11 mouse cellular contexts compared by ENCODE assay signal in genomic region chr11:99044306-99044705, GRCm38 (mm10). TPM values are rescaled to one million over a fixed set of nuclear protein-coding genes. Genes with fewer than 3 reads are reported as not detected.
DNase-seq lines count a peak whose midpoint lies in the region; ATAC-seq and TF ChIP-seq lines count a peak whose summit lies in the region.
"Had no signal": no experiment of that assay in that cellular context is flagged by ENCODE, and none has a peak within 500 bp of the region (broad histone marks: within the 10 kb centered on the region; RNA-seq: fewer than 3 reads in every experiment).

No protein-coding gene starts in this region.

- H3K4me3 ChIP-seq in hindbrain, embryonic 10.5 days, result 0 out of 2 replicates have a peak overlapping the region, but pooled peaks have one; percentile 80
- no peak overlapping the region for H3K4me3 ChIP-seq in hindbrain, postnatal 0 days (ENCODE audit: low read length)
- peak overlapping the region; percentile 31 for H3K4me3 ChIP-seq in embryonic facial prominence, embryonic 14.5 days (ENCODE audit: low read depth, low read length)
- H3K4me3 ChIP-seq in liver, embryonic 12.5 days, result no peak overlapping the region
- no peak overlapping the region for H3K4me3 ChIP-seq in midbrain, postnatal 0 days (ENCODE audit: low read depth, low read length)
- H3K4me3 ChIP-seq in midbrain, embryonic 16.5 days (ENCODE audit: low read depth, low read length), result no peak overlapping the region

- no peak for TF ChIP-seq CTCF in hindbrain, postnatal 0 days (IDR thresholded peaks at IDR 0.05; ENCODE audit: low read depth)
- TF ChIP-seq CTCF in midbrain, postnatal 0 days (IDR thresholded peaks at IDR 0.05), result no peak

- H3K36me3 ChIP-seq in hindbrain, embryonic 10.5 days, result peaks cover 45% of the 10 kb centered on the region
- H3K36me3 ChIP-seq in hindbrain, postnatal 0 days (ENCODE audit: insufficient read depth, low read length), result no peaks in the 10 kb centered on the region
- H3K36me3 ChIP-seq in embryonic facial prominence, embryonic 14.5 days (ENCODE audit: control insufficient read depth, insufficient read depth, low read length), result peaks cover 26% of the 10 kb centered on the region
- peaks cover 25% of the 10 kb centered on the region for H3K36me3 ChIP-seq in liver, embryonic 12.5 days
- H3K36me3 ChIP-seq in midbrain, postnatal 0 days (ENCODE audit: insufficient read depth, low read length), result no peaks in the 10 kb centered on the region; the same call in 1 of the 2 replicates
- H3K36me3 ChIP-seq in midbrain, embryonic 16.5 days (ENCODE audit: control insufficient read depth, insufficient read depth, low read length), result no peaks in the 10 kb centered on the region

- H3K9ac ChIP-seq in hindbrain, postnatal 0 days (replicated peaks; ENCODE audit: low read length), result no peak overlapping the region
- H3K9ac ChIP-seq in embryonic facial prominence, embryonic 14.5 days (ENCODE audit: low read depth, low read length), result 0 out of 2 replicates have a peak overlapping the region, but pooled peaks have one; percentile 10
- no peak overlapping the region for H3K9ac ChIP-seq in liver, embryonic 12.5 days
- no peak overlapping the region for H3K9ac ChIP-seq in midbrain, postnatal 0 days (replicated peaks; ENCODE audit: low read length, poor library complexity, severe bottlenecking)
- H3K9ac ChIP-seq in midbrain, embryonic 16.5 days (ENCODE audit: low read depth, low read length), result no peak overlapping the region

- H3K9me3 ChIP-seq in hindbrain, embryonic 10.5 days, result no peaks in the 10 kb centered on the region
- no peaks in the 10 kb centered on the region for H3K9me3 ChIP-seq in hindbrain, postnatal 0 days (ENCODE audit: low read length)
- no peaks in the 10 kb centered on the region for H3K9me3 ChIP-seq in embryonic facial prominence, embryonic 14.5 days (ENCODE audit: control insufficient read depth, low read length)
- H3K9me3 ChIP-seq in liver, embryonic 12.5 days (replicated peaks), result no peaks in the 10 kb centered on the region
- no peaks in the 10 kb centered on the region for H3K9me3 ChIP-seq in midbrain, postnatal 0 days (ENCODE audit: low read length)
- H3K9me3 ChIP-seq in midbrain, embryonic 16.5 days (replicated peaks; ENCODE audit: control insufficient read depth, low read length, poor library complexity, severe bottlenecking), result no peaks in the 10 kb centered on the region

- WGBS in hindbrain, embryonic 10.5 days, result 80% methylated on average over 5 of the region's 5 CpGs
- WGBS in hindbrain, postnatal 0 days, result 96% methylated on average over 5 of the region's 5 CpGs
- WGBS in embryonic facial prominence, embryonic 14.5 days, result 48% methylated on average over 5 of the region's 5 CpGs
- 64% methylated on average over 5 of the region's 5 CpGs for WGBS in liver, embryonic 12.5 days (ENCODE audit: insufficient replicate concordance)
- 87% methylated on average over 5 of the region's 5 CpGs for WGBS in midbrain, postnatal 0 days
- 91% methylated on average over 5 of the region's 5 CpGs for WGBS in midbrain, embryonic 16.5 days

- ATAC-seq in hindbrain, postnatal 0 days, result no peak
- no peak for ATAC-seq in embryonic facial prominence, embryonic 14.5 days (ENCODE audit: low read depth)
- no peak for ATAC-seq in liver, embryonic 12.5 days
- ATAC-seq in midbrain, postnatal 0 days (ENCODE audit: low FRiP score), result no peak
- no peak for ATAC-seq in midbrain, embryonic 16.5 days

- H3K4me2 ChIP-seq in hindbrain, postnatal 0 days (ENCODE audit: low read depth, low read length), result no peak overlapping the region
- peak overlapping the region; percentile 74 for H3K4me2 ChIP-seq in embryonic facial prominence, embryonic 14.5 days (ENCODE audit: low read depth, low read length)
- peak overlapping the region; percentile 21 for H3K4me2 ChIP-seq in liver, embryonic 12.5 days
- no peak overlapping the region for H3K4me2 ChIP-seq in midbrain, postnatal 0 days (ENCODE audit: low read depth, low read length, poor library complexity, severe bottlenecking)
- H3K4me2 ChIP-seq in midbrain, embryonic 16.5 days (ENCODE audit: low read length), result no peak overlapping the region

- no peak overlapping the region for H3K27ac ChIP-seq in hindbrain, embryonic 10.5 days
- no peak overlapping the region for H3K27ac ChIP-seq in hindbrain, postnatal 0 days
- peak overlapping the region; percentile 90; the same call in 1 of the 2 replicates for H3K27ac ChIP-seq in embryonic facial prominence, embryonic 14.5 days (replicated peaks; ENCODE audit: low read depth, low read length)
- peak overlapping the region; percentile 59 for H3K27ac ChIP-seq in liver, embryonic 12.5 days
- H3K27ac ChIP-seq in midbrain, postnatal 0 days (ENCODE audit: low read depth, low read length), result no peak overlapping the region
- H3K27ac ChIP-seq in midbrain, embryonic 16.5 days (ENCODE audit: low read length), result no peak overlapping the region

- peaks cover 89% of the 10 kb centered on the region for H3K4me1 ChIP-seq in hindbrain, embryonic 10.5 days (replicated peaks)
- peaks cover 12% of the 10 kb centered on the region for H3K4me1 ChIP-seq in hindbrain, postnatal 0 days (ENCODE audit: insufficient read depth, low read length)
- peaks cover 44% of the 10 kb centered on the region for H3K4me1 ChIP-seq in embryonic facial prominence, embryonic 14.5 days (ENCODE audit: control insufficient read depth, insufficient read depth, low read length)
- peaks cover 50% of the 10 kb centered on the region for H3K4me1 ChIP-seq in liver, embryonic 12.5 days
- H3K4me1 ChIP-seq in midbrain, postnatal 0 days (ENCODE audit: insufficient read depth, low read length), result peaks cover 4% of the 10 kb centered on the region; the same call in 1 of the 2 replicates
- peaks cover 5% of the 10 kb centered on the region for H3K4me1 ChIP-seq in midbrain, embryonic 16.5 days (ENCODE audit: control insufficient read depth, insufficient read depth, low read length)

- H3K27me3 ChIP-seq in hindbrain, embryonic 10.5 days (ENCODE audit: insufficient read depth, poor library complexity, severe bottlenecking), result no peaks in the 10 kb centered on the region
- H3K27me3 ChIP-seq in hindbrain, postnatal 0 days (ENCODE audit: insufficient read depth, low read length), result no peaks in the 10 kb centered on the region
- no peaks in the 10 kb centered on the region for H3K27me3 ChIP-seq in embryonic facial prominence, embryonic 14.5 days (replicated peaks; ENCODE audit: control insufficient read depth, insufficient read depth, low read length)
- H3K27me3 ChIP-seq in liver, embryonic 12.5 days (replicated peaks), result peaks cover 52% of the 10 kb centered on the region
- H3K27me3 ChIP-seq in midbrain, postnatal 0 days (ENCODE audit: insufficient read depth, low read length), result no peaks in the 10 kb centered on the region
- no peaks in the 10 kb centered on the region for H3K27me3 ChIP-seq in midbrain, embryonic 16.5 days (ENCODE audit: control insufficient read depth, insufficient read depth, low read depth, low read length)

- no peak for DNase-seq in hindbrain, embryonic 10.5 days (ENCODE audit: low spot score)
- DNase-seq in hindbrain, postnatal 0 days (ENCODE audit: low spot score), result no peak
- no peak for DNase-seq in embryonic facial prominence, embryonic 14.5 days (ENCODE audit: low spot score)
- DNase-seq in kidney, adult 9 months, result peak; percentile 93
- no peak for DNase-seq in midbrain, postnatal 0 days (ENCODE audit: low spot score)
- no peak for DNase-seq in adrenal gland, adult (ENCODE audit: inconsistent age in 2 of 2, low spot score in 1 of 2)
- DNase-seq: adrenal gland, adult 8-10 months; cerebellum, postnatal 10 days; right cerebral cortex, postnatal 25 days had no signal

RNA-seq across cellular contexts. Expression of gene Igfbp4, which starts 3.3 kb away (rescaled TPM):
- polyA plus RNA-seq in hindbrain, embryonic 10.5 days (2016; fragmentation: Nextera tagmentation; extraction: Ambion mirVana), result 424 and 437 TPM in 2 replicates
- total RNA-seq in hindbrain, postnatal 0 days (2014; rRNA removed), result 81.3 and 82.2 TPM in 2 replicates
- 96.3 and 103 TPM in 2 replicates for polyA plus RNA-seq in hindbrain, postnatal 0 days (2015; fragmentation: Nextera tagmentation; extraction: Ambion mirVana)
- polyA plus RNA-seq in embryonic facial prominence, embryonic 14.5 days (2014; fragmentation: Nextera tagmentation; extraction: Ambion mirVana), result 966 and 1,068 TPM in 2 replicates
- 236 TPM in 2 replicates for polyA plus RNA-seq in liver, embryonic 12.5 days (2016; fragmentation: Nextera tagmentation; extraction: Ambion mirVana)
- total RNA-seq in midbrain, postnatal 0 days (2014; rRNA removed), result 78.8 and 96.7 TPM in 2 replicates
- 92.4 and 104 TPM in 2 replicates for polyA plus RNA-seq in midbrain, postnatal 0 days (2015; fragmentation: Nextera tagmentation; extraction: Ambion mirVana)
- 117 and 119 TPM in 2 replicates for polyA plus RNA-seq in midbrain, embryonic 16.5 days (2015; fragmentation: Nextera tagmentation; extraction: Ambion mirVana)

RNA-seq across cellular contexts. Expression of gene Top2a, which starts 20.3 kb away (rescaled TPM):
- 225 and 320 TPM in 2 replicates for polyA plus RNA-seq in hindbrain, embryonic 10.5 days (2016; fragmentation: Nextera tagmentation; extraction: Ambion mirVana)
- 43.8 and 44.4 TPM in 2 replicates for total RNA-seq in hindbrain, postnatal 0 days (2014; rRNA removed)
- 34.2 and 39.1 TPM in 2 replicates for polyA plus RNA-seq in hindbrain, postnatal 0 days (2015; fragmentation: Nextera tagmentation; extraction: Ambion mirVana)
- polyA plus RNA-seq in embryonic facial prominence, embryonic 14.5 days (2014; fragmentation: Nextera tagmentation; extraction: Ambion mirVana), result 181 and 201 TPM in 2 replicates
- polyA plus RNA-seq in liver, embryonic 12.5 days (2016; fragmentation: Nextera tagmentation; extraction: Ambion mirVana), result 249 and 261 TPM in 2 replicates
- 13.9 and 21.1 TPM in 2 replicates for total RNA-seq in midbrain, postnatal 0 days (2014; rRNA removed)
- 7.4 and 10.0 TPM in 2 replicates for polyA plus RNA-seq in midbrain, postnatal 0 days (2015; fragmentation: Nextera tagmentation; extraction: Ambion mirVana)
- polyA plus RNA-seq in midbrain, embryonic 16.5 days (2015; fragmentation: Nextera tagmentation; extraction: Ambion mirVana), result 20.4 and 29.1 TPM in 2 replicates

RNA-seq across cellular contexts. Expression of gene Tns4, which starts 44.8 kb away (rescaled TPM):
- 0.67 and 1.0 TPM in 2 replicates for polyA plus RNA-seq in hindbrain, embryonic 10.5 days (2016; fragmentation: Nextera tagmentation; extraction: Ambion mirVana)
- total RNA-seq in hindbrain, postnatal 0 days (2014; rRNA removed), result 1.3 TPM in 1 of 2 replicates, not detected in the other
- 0.08 TPM in 1 of 2 replicates, not detected in the other for polyA plus RNA-seq in hindbrain, postnatal 0 days (2015; fragmentation: Nextera tagmentation; extraction: Ambion mirVana)
- polyA plus RNA-seq in embryonic facial prominence, embryonic 14.5 days (2014; fragmentation: Nextera tagmentation; extraction: Ambion mirVana), result 0.81 and 1.0 TPM in 2 replicates
- 0.17 and 0.39 TPM in 2 replicates for polyA plus RNA-seq in liver, embryonic 12.5 days (2016; fragmentation: Nextera tagmentation; extraction: Ambion mirVana)
- 0.38 TPM in 2 replicates for total RNA-seq in midbrain, postnatal 0 days (2014; rRNA removed)
- polyA plus RNA-seq in midbrain, postnatal 0 days (2015; fragmentation: Nextera tagmentation; extraction: Ambion mirVana), result 0.17 and 0.26 TPM in 2 replicates
- polyA plus RNA-seq in midbrain, embryonic 16.5 days (2015; fragmentation: Nextera tagmentation; extraction: Ambion mirVana), result 0.04 and 0.09 TPM in 2 replicates

Comparison
In these comparisons a context has a peak if more than half of its experiments do, and no peak if none do; other contexts are left out.
1. H3K4me3 ChIP-seq: peak in hindbrain, embryonic 10.5 days (single experiment) and embryonic facial prominence, embryonic 14.5 days (single experiment); none in hindbrain, postnatal 0 days (single experiment), liver, embryonic 12.5 days (single experiment), midbrain, postnatal 0 days (single experiment) and midbrain, embryonic 16.5 days (single experiment).
2. H3K27ac ChIP-seq: peak in embryonic facial prominence, embryonic 14.5 days (single experiment) and liver, embryonic 12.5 days (single experiment); none in hindbrain, embryonic 10.5 days (single experiment), hindbrain, postnatal 0 days (single experiment), midbrain, postnatal 0 days (single experiment) and midbrain, embryonic 16.5 days (single experiment).
3. H3K4me2 ChIP-seq: peak in embryonic facial prominence, embryonic 14.5 days (single experiment) and liver, embryonic 12.5 days (single experiment); none in hindbrain, postnatal 0 days (single experiment), midbrain, postnatal 0 days (single experiment) and midbrain, embryonic 16.5 days (single experiment).